Mouse (Mus musculus) C2C12 (cell line): ENCODE measurements around the gene Serinc3. TPM values are rescaled to one million over a fixed set of nuclear protein-coding genes. Genes with fewer than 3 reads are reported as not detected.
"Not testable (repeated sequence)": the region's sequence is repeated elsewhere in the genome, so short reads cannot be mapped to it uniquely, and the experiment has no call there.

Experiments used
- H3K27me3 ChIP-seq: one replicate; pipeline ENCODE4 v1.6.1; 2011; ENCODE audit not compliant: control insufficient read depth, insufficient read depth, insufficient read length
- H3K36me3 ChIP-seq: one replicate; pipeline ENCODE4 v1.6.1; 2011; ENCODE audit not compliant: control insufficient read depth, insufficient read depth
- H3K4me3 ChIP-seq: one replicate; pipeline ENCODE4 v1.5.1; 2011; ENCODE audit warnings: mild to moderate bottlenecking, control low read depth; ENCODE audit not compliant: poor library complexity, insufficient read depth, severe bottlenecking
- H3K79me2 ChIP-seq: one replicate; pipeline ENCODE4 v1.6.1; 2011; ENCODE audit not compliant: control insufficient read depth, insufficient read depth
- H3K79me3 ChIP-seq: one replicate; pipeline ENCODE4 v1.6.1; 2011; ENCODE audit warnings: low read depth, control low read depth
- H3ac ChIP-seq: one replicate; pipeline ENCODE3; 2011; ENCODE audit warnings: low read depth; ENCODE audit not compliant: control insufficient read depth, insufficient read length
- CEBPB ChIP-seq: IDR thresholded peaks from one replicate; pipeline ENCODE4 v1.6.1; 2011; ENCODE audit warnings: low read depth, mild to moderate bottlenecking, control low read depth, moderate library complexity
- CTCF ChIP-seq: IDR thresholded peaks from one replicate; pipeline ENCODE4 v1.5.1; 2011; ENCODE audit not compliant: control insufficient read depth, insufficient read depth, insufficient read length
- FOSL1 ChIP-seq: IDR thresholded peaks from one replicate; pipeline ENCODE4 v1.8.0; 2011; ENCODE audit warnings: mild to moderate bottlenecking, low read length; ENCODE audit not compliant: poor library complexity, insufficient read depth, severe bottlenecking
- MAX ChIP-seq: IDR thresholded peaks from one replicate; pipeline ENCODE4 v1.6.1; 2011; ENCODE audit warnings: mild to moderate bottlenecking, control low read depth
- MYOD1 ChIP-seq: IDR thresholded peaks from one replicate; pipeline ENCODE4 v1.6.1; 2011; ENCODE audit warnings: low read depth; ENCODE audit not compliant: control insufficient read depth, insufficient read length
- MYOG ChIP-seq: IDR thresholded peaks from one replicate; pipeline ENCODE4 v1.6.1; 2011; ENCODE audit not compliant: control insufficient read depth, insufficient read length; ENCODE audit errors: extremely low read depth
- USF1 ChIP-seq: IDR thresholded peaks from one replicate; pipeline ENCODE4 v1.6.1; 2011; ENCODE audit warnings: low read depth, mild to moderate bottlenecking, control low read depth, moderate library complexity
- polyA plus RNA-seq: library from polyadenylated mRNA; unstranded; fragments of >200 nt; fragmentation: generic; extraction: Trizol; gene quantifications from one replicate; pipeline ENCODE4 v1.2.1, GENCODE M21; 2012; ENCODE audit warnings: missing spikeins

Gene Serinc3
- polyA plus RNA-seq, 1 experiment: 29.4 TPM

- no peak for TF ChIP-seq CEBPB
- no peak for TF ChIP-seq MYOD1
- no peak for TF ChIP-seq CTCF
- no peak for TF ChIP-seq MAX
- no peak for TF ChIP-seq MYOG
- no peak for TF ChIP-seq FOSL1
- no peak for TF ChIP-seq USF1
These were observed 44.8 kb upstream of the Serinc3 start for GRCm38 (mm10) chr2:163689771-163690170.

DNA sequence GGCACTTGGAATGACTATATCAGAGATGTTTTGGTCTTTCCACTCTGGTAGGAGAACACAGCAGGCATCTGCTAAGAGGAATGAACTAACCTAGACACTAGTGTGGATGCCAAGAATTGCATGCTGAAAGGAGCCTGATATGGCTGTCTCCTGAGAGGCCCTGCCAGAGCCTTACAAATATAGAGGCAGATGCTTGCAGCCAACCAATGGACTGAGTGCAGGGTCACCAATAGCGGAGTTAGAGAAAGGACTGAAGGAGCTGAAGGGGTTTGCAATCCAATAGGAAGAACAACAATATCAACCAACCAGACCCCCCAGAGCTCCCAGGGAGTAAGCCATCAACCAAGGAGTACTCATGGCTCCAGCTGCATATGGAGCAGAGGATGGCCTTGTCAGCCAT lies 43.4 kb upstream of the Serinc3 start:
- H3K79me2 ChIP-seq: peaks cover 27% of the 10 kb centered on the region
- H3K79me3 ChIP-seq, H3ac ChIP-seq, H3K4me3 ChIP-seq, H3K36me3 ChIP-seq, H3K27me3 ChIP-seq: not testable (repeated sequence)

More at GRCm38 (mm10) chr2:163689771-163690170, 44.8 kb upstream of the Serinc3 start:
- Histone ChIP-seq H3K27me3 (no peaks in the 10 kb centered on the region), H3K79me2 (peaks cover 25% of the 10 kb centered on the region), H3K4me3 (no peak overlapping the region), H3K79me3 (peaks cover 8% of the 10 kb centered on the region), H3ac (no peak overlapping the region), H3K36me3 (no peaks in the 10 kb centered on the region)

GRCm38 (mm10) chr2:163686886-163687285 lies 42.0 kb upstream of the Serinc3 start:
- H3ac ChIP-seq: no peak overlapping the region
- peaks cover 36% of the 10 kb centered on the region for H3K79me2 ChIP-seq
- no peaks in the 10 kb centered on the region for H3K36me3 ChIP-seq
- no peaks in the 10 kb centered on the region for H3K27me3 ChIP-seq
- peaks cover 1% of the 10 kb centered on the region for H3K79me3 ChIP-seq
- TF ChIP-seq CTCF (no peak), MYOG (no peak), CEBPB (no peak), USF1 (no peak)
- no peak overlapping the region for H3K4me3 ChIP-seq

DNA sequence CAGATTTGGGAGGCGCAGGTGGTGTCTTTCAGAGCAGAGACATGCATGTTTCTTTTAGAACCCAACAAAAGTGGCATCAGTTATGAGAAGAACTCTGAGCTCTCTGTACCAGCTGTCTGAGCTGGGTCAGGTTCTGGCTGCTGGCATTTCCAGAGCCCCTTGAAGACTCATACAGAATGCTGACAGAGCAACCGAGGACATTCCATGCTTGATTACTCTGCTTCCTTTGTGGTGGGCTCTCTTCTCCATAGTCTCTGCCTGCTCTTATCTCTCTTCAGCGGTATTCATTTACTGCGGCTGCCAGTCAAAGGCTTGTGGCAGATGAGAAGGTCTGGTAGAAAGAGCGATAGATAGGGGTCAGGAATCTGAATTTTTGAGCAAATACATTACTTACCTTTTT lies 41.3 kb upstream of the Serinc3 start:
- Histone ChIP-seq H3K79me3 (peaks cover 1% of the 10 kb centered on the region), H3K36me3 (no peaks in the 10 kb centered on the region), H3K4me3 (no peak overlapping the region), H3ac (no peak overlapping the region), H3K79me2 (peaks cover 39% of the 10 kb centered on the region), H3K27me3 (no peaks in the 10 kb centered on the region)
- TF ChIP-seq MYOD1 (no peak), CTCF (no peak), FOSL1 (no peak), CEBPB (no peak), USF1 (no peak), MYOG (no peak), MAX (no peak)

- H3K36me3 ChIP-seq: no peaks in the 10 kb centered on the region
- no peak for TF ChIP-seq FOSL1
- no peak for TF ChIP-seq CTCF
- no peak for TF ChIP-seq MYOD1
- no peak for TF ChIP-seq USF1
- no peak overlapping the region for H3K4me3 ChIP-seq
- H3K27me3 ChIP-seq: no peaks in the 10 kb centered on the region
- peaks cover 1% of the 10 kb centered on the region for H3K79me3 ChIP-seq
- peaks cover 44% of the 10 kb centered on the region for H3K79me2 ChIP-seq
- H3ac ChIP-seq: peak overlapping the region; percentile 37
These were observed 40.9 kb upstream of the Serinc3 start for GRCm38 (mm10) chr2:163685761-163686200.

DNA sequence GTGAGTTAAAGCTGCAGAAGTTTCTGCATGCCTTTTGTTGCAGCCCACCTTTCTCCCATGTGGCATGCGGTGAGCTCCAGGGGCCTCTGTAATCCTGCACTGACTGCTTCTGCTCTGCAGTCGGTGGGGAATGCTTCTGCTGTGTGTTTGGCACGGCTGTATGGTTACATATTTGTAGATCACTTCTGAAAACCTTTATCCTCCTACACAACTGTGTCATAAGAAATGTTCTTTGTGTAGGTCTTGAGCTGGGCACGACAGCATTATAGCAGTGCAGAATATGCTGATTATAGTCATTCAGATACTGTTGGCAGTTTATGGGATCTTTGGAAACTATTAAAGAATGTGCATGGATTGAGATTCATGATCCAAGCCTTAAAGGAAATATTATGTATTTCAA lies 40.4 kb upstream of the Serinc3 start:
- no peaks in the 10 kb centered on the region for H3K27me3 ChIP-seq
- H3K79me2 ChIP-seq: peaks cover 49% of the 10 kb centered on the region
- no peak overlapping the region for H3ac ChIP-seq
- no peaks in the 10 kb centered on the region for H3K36me3 ChIP-seq
- no peak for TF ChIP-seq FOSL1
- TF ChIP-seq MYOG: no peak
- H3K4me3 ChIP-seq: no peak overlapping the region
- H3K79me3 ChIP-seq: peaks cover 4% of the 10 kb centered on the region

- Histone ChIP-seq H3ac (no peak overlapping the region), H3K79me2 (peaks cover 78% of the 10 kb centered on the region), H3K4me3 (no peak overlapping the region), H3K27me3 (no peaks in the 10 kb centered on the region), H3K36me3 (no peaks in the 10 kb centered on the region), H3K79me3 (peaks cover 15% of the 10 kb centered on the region)
- no peak for TF ChIP-seq FOSL1
- TF ChIP-seq CEBPB: no peak
- no peak for TF ChIP-seq CTCF
- no peak for TF ChIP-seq MAX
- no peak for TF ChIP-seq MYOD1
- no peak for TF ChIP-seq MYOG
- TF ChIP-seq USF1: no peak
These were observed 37.4 kb upstream of the Serinc3 start for GRCm38 (mm10) chr2:163682344-163682743.
